Mouse (Mus musculus): ENCODE results near the gene Hdac5.

Gene Hdac5

DNA sequence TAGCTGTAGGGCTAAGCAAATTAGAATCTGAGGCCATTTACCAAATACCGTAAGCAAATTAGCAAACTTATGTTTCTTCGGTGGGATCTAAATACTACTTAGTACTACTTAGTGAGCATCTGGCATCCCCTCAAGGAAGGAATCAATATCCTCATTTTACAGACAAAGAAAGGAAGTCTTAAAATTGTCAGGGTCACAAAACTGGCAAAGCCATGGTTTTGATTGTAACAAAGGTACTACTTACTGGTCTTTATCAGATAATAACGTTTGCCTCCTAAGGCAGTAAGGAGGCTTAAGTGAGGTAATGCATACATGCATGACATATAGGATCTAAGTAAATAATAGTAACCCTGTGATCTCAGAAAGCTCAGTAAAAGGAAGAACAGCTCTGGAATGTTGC lies 44.3 kb downstream of the Hdac5 start:
- in situ Hi-C loops (cut with MboI, MseI): no loop called here

- in situ Hi-C loops (cut with MboI, MseI): no loop called here
Measured at GRCm38 (mm10) chr11:102184646-102185495, 45.1 kb downstream of the Hdac5 start, which contains the start of gene Lsm12. Gene Lsm12 (minus strand): TSS chr11:102185296.

GRCm38 (mm10) chr11:102184253-102184645 lies 45.7 kb downstream of the Hdac5 start:
- in situ Hi-C loops (cut with MboI, MseI): no loop called here

DNA sequence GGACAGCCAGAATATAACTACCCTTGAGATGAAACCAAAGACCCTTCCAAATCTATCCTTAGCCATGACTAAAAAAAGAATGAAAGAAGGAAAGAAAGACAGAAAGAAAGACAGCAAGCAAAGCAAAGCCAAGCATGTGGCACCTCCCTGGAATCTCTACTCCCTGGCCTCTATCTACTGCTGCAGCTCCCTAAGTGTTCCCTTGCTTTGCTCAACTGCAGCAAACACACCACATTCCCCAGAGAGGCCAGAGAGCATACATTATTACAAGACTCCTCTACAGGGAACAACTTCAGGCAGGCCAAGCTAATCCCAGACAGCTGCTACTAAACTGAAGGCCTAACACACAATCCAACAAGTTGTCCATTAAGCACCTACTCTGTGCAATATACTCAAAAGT lies 50.1 kb downstream of the Hdac5 start:
- in situ Hi-C loops (cut with MboI, MseI): no loop called here

DNA sequence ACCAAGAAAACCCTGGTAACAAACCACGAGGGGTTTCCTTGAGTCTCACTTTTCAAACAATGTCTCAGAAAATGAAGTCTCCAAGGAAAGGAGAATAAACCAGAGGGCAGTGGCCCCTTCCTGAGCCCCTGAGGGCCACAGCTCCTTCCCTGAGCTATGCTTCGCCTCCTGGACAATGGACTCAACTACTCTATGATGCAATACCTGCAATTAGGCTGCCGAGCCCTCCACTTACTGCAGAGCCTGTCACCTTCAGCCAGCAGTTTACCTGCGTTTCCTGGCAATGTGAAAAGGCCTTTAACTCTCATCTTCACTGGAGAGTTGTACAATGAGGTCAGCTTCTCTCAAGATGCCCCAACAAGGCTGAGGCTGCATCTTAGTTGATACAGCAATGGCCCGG lies 61.3 kb downstream of the Hdac5 start:
- in situ Hi-C loops (cut with MboI, MseI): no loop called here

DNA sequence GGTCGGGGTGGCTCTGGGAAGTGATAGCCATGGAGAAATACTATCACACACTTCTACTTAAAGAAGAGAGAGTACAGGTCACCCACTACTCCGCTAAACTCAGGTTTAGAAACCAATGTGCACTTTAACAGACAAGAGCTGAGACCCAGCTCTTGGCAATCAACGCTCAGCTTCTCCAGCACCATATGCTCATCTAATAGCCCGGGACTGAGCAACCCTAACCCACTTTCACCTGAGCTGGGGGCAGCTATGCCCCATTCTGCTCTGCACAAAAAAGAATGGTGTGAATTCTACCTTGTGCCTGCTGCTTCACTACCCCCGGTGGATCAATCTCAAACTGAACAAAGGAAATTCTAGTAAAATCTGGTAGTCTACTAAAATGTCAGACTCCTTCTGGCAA lies 62.4 kb downstream of the Hdac5 start:
- in situ Hi-C loops (cut with MboI, MseI): no loop called here

DNA sequence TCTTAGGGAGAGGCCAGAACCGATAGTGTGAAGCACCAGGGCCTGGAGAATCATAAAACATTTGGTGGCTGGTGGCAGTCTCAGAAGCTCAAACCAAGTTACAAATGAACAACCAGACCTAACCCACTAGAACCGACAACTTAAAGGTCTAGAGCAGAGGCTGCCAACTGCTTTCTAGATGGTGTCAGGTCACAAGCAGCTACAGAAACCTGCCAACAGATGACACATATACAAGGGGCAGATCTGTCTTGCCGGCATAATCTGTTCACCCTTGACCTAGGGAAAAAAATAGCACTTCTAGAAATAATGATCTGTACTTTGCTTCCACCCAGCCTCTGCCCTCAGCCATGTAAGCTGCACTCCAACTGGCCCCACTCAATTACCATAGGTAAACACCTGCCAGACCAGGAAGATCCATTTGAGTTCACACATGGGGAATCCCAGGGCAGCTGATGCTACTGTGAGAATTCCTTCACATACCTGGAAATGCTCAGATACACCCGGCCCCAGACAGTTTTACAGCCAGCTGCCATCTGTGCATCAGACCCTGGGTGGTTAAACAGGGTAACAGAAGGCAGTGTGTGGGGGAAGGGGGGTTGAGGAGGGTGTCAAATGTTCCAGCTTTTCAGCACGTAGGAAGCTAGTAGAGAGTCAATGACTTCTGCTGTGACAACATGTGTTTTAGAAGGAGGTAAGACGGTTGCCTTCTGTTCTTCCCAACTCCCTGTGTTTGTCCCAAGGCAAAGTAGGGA lies 63.8 kb downstream of the Hdac5 start:
- in situ Hi-C loops (cut with MboI, MseI): no loop called here

GRCm38 (mm10) chr11:102159781-102160180 lies 70.2 kb downstream of the Hdac5 start:
- in situ Hi-C loops (cut with MboI, MseI): loop anchor here (5.0 kb wide), 1 partner anchor 68 kb away; no protein-coding TSS in a partner anchor

- in situ Hi-C loops (cut with MboI, MseI): loop anchor here (5.0 kb wide), 1 partner anchor 69 kb away; no protein-coding TSS in a partner anchor
Measured at GRCm38 (mm10) chr11:102158024-102158423, 71.9 kb downstream of the Hdac5 start.

DNA sequence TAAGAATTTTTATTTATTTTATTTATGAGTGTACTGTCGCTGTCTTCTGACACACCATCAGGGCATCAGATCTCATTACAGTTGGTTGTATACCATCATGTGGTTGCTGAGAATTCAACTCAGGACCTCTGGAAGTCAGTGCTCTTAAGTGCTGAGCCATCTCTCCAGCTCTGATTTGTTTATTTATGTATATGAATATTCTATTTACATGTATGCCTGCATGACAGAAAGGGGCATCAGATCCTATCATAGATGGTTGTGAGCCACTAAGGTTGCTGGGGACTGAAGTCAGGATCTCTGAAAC lies 73.2 kb downstream of the Hdac5 start:
- in situ Hi-C loops (cut with MboI, MseI): loop anchor here (5.0 kb wide), 1 partner anchor 71 kb away; no protein-coding TSS in a partner anchor

DNA sequence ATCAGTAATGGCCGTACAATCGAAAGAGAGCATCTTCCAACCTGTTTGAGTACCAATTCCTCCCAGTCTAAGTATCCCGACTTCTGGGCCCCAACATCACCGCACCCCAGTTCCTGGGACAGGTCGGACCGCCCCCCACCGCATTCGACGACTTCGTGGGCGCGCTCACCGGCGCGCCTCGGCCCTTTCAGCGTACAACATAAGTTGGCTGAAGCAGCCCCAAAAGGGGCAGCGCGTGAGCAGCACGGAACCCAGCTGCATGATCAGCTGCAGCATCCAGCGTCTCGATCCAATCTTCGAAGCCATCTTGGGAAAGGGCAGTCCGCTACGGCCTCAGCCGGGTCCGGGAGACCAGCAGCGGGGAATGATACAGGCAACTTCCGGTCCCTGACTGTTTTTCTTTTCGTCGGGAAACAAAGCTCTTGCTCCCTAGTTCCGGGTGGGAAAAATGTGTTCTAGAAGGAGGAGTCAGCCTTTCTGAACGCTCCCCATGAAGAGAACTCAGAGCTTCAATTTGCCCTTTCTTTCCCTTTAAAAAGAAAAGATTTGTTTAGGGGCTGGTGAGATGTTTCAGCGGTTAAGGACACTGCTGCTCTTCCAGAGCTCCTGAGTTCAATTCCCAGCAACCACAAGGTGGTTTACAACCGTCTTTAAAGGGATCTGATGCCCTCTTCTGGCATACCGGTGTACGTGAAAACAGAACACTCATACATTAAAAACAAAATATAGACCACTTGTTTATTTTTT lies 73.8 kb downstream of the Hdac5 start, which contains the start of gene Tmem101:
Gene Tmem101, minus strand, starts transcription at position 366 of the 747 bp plus-strand sequence.
- in situ Hi-C loops (cut with MboI, MseI): loop anchor here (5.0 kb wide), 1 partner anchor 71 kb away; no protein-coding TSS in a partner anchor

- in situ Hi-C loops (cut with MboI, MseI): no loop called here
Measured at GRCm38 (mm10) chr11:102147213-102147989, 82.6 kb downstream of the Hdac5 start.

DNA sequence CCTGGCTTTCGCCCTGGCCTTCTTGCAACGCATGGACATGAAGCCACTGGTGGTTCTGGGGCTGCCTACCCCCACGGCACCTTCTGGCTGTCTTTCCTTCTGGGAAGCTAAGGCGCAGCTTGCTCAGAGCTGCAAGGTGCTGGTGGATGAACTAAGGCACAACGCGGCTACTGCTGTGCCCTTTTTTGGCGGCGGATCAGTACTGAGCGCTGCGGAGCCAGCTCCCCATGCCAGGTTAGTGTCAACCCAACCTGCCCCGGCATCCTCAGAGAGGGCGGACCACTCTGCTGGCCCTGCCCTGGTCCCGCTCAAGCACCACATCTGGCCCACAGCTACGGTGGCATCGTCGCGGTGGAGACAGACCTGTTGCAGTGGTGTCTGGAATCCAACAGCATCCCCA lies 83.4 kb downstream of the Hdac5 start:
- in situ Hi-C loops (cut with MboI, MseI): no loop called here

DNA sequence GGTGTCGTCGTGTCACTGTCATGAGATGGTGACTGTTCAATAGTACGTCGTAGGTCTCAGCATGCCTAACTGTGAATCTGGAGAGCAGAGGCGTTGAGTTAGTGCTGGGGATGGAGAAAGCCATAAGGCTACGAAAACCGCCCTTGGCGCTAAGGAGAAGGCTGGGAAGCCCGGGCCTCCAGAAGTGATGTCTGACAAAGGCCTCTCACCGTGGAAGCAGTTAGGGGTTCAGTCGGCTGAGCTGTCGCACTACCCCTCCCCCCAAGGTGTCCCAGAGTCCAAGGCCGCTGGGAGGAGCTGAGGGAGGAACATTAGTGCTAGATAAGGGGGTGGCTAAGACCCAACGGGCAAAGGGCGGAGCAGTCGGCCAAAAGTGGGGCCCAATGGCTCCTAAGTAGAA lies 84.0 kb downstream of the Hdac5 start:
- in situ Hi-C loops (cut with MboI, MseI): no loop called here

GRCm38 (mm10) chr11:102145471-102146001 lies 84.4 kb downstream of the Hdac5 start, which contains the start of gene Nags:
Gene Nags (plus strand): TSS chr11:102145513.
- in situ Hi-C loops (cut with MboI, MseI): no loop called here

DNA sequence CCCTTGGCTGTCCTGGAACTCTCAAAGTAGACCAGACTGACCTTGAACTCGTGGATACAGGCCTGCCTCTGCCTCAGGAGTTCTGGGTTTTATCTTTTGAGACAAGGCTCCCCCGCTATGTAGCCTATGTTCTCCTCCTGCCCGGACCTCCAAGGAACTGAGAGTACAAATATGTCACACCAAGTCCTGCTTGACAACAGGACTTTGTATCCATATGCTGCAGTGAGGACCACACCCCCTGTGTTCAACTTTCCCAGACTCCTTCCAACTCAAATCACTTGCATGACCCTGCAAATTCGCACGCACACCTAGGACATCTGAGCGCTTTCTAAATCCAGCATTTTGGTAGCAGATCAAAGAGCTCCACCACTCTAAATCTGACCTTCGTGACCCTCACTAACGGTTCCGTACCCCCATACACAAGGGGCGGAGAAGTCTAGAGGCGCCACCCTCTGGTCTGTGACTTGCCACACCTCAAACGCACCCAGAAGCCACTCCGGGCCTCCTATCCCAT lies 85.0 kb downstream of the Hdac5 start:
- in situ Hi-C loops (cut with MboI, MseI): no loop called here
